Comparison of ENCODE assay signal across 9 mouse cellular contexts in the genomic region with DNA sequence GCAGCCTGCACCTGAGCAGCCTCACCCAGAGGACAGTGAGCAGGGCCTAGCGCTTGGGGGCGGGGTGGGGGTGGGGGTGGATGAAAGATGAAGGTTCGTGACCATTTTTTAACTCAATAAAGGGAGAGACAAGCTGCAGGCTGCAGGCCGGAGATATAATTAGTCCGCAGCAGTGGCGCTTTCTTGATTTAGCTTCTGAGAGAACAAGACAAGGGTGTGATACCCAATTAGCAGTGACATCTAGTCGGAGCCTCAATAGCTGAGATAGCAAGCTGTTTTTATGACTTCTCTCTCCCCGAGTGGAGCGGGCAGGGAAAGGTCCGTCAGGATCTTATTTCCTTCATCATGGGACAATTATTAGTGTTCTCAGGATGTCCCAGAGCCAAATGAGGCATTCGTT. TPM values are rescaled to one million over a fixed set of nuclear protein-coding genes. Genes with fewer than 3 reads are reported as not detected.
DNase-seq lines count a peak whose midpoint lies in the region; ATAC-seq lines count a peak whose summit lies in the region.
"Had no signal": no experiment of that assay in that cellular context is flagged by ENCODE, and none has a peak within 500 bp of the region (broad histone marks: within the 10 kb centered on the region; RNA-seq: fewer than 3 reads in every experiment).

No protein-coding gene starts in this region.

- no peak for DNase-seq in embryonic facial prominence, embryonic 10.5 days (ENCODE audit: low spot score)
- no peak for DNase-seq in frontal cortex, postnatal 14 days (ENCODE audit: low spot score in 2 of 2)
- DNase-seq in spleen, postnatal 10 days (ENCODE audit: low spot score in 2 of 2), result no peak

- peaks cover 8% of the 10 kb centered on the region for H3K36me3 ChIP-seq in embryonic facial prominence, embryonic 10.5 days (replicated peaks)
- no peaks in the 10 kb centered on the region for H3K36me3 ChIP-seq in forebrain, embryonic 12.5 days (replicated peaks)
- no peaks in the 10 kb centered on the region for H3K36me3 ChIP-seq in hindbrain, embryonic 16.5 days (ENCODE audit: control insufficient read depth, insufficient read depth, low read length)
- H3K36me3 ChIP-seq in midbrain, embryonic 16.5 days (ENCODE audit: control insufficient read depth, insufficient read depth, low read length), result no peaks in the 10 kb centered on the region

- H3K27me3 ChIP-seq in embryonic facial prominence, embryonic 10.5 days (replicated peaks; ENCODE audit: low read depth, poor library complexity, severe bottlenecking), result peaks cover 57% of the 10 kb centered on the region
- H3K27me3 ChIP-seq in forebrain, embryonic 12.5 days, result peaks cover 49% of the 10 kb centered on the region
- no peaks in the 10 kb centered on the region for H3K27me3 ChIP-seq in hindbrain, embryonic 16.5 days (replicated peaks; ENCODE audit: control insufficient read depth, insufficient read depth, low read length)
- H3K27me3 ChIP-seq in midbrain, embryonic 16.5 days (ENCODE audit: control insufficient read depth, insufficient read depth, low read depth, low read length), result no peaks in the 10 kb centered on the region

- H3K9me3 ChIP-seq in embryonic facial prominence, embryonic 10.5 days, result no peaks in the 10 kb centered on the region
- H3K9me3 ChIP-seq in forebrain, embryonic 12.5 days, result no peaks in the 10 kb centered on the region
- no peaks in the 10 kb centered on the region for H3K9me3 ChIP-seq in hindbrain, embryonic 16.5 days (ENCODE audit: control insufficient read depth, low read length)
- no peaks in the 10 kb centered on the region for H3K9me3 ChIP-seq in midbrain, embryonic 16.5 days (replicated peaks; ENCODE audit: control insufficient read depth, low read length, poor library complexity, severe bottlenecking)

- ATAC-seq in forebrain, embryonic 12.5 days (ENCODE audit: low FRiP score), result no peak
- no peak for ATAC-seq in hindbrain, embryonic 16.5 days
- no peak for ATAC-seq in midbrain, embryonic 16.5 days
- ATAC-seq in inflammation-experienced regulatory T-cells, adult 6 months, result no peak

- 39% methylated on average over 11 of the region's 11 CpGs for WGBS in embryonic facial prominence, embryonic 10.5 days
- 13% methylated on average over 11 of the region's 11 CpGs for WGBS in forebrain, embryonic 12.5 days
- WGBS in hindbrain, embryonic 16.5 days, result 33% methylated on average over 11 of the region's 11 CpGs
- WGBS in midbrain, embryonic 16.5 days, result 31% methylated on average over 11 of the region's 11 CpGs

- H3K4me3 ChIP-seq in embryonic facial prominence, embryonic 10.5 days, result peak overlapping the region; percentile 13; the same call in 1 of the 2 replicates
- H3K4me3 ChIP-seq in forebrain, embryonic 12.5 days (replicated peaks), result peak overlapping the region; percentile 7; the same call in 1 of the 2 replicates
- H3K4me3 ChIP-seq in hindbrain, embryonic 16.5 days (ENCODE audit: low read length), result no peak overlapping the region
- no peak overlapping the region for H3K4me3 ChIP-seq in midbrain, embryonic 16.5 days (ENCODE audit: low read depth, low read length)

- no peak overlapping the region; the same call in 1 of the 2 replicates for H3K27ac ChIP-seq in embryonic facial prominence, embryonic 10.5 days (replicated peaks)
- H3K27ac ChIP-seq in forebrain, embryonic 12.5 days, result peak overlapping the region; percentile 70; the same call in 1 of the 2 replicates
- peak overlapping the region; percentile 40; the same call in 1 of the 2 replicates for H3K27ac ChIP-seq in hindbrain, embryonic 16.5 days (ENCODE audit: low read depth, low read length)
- H3K27ac ChIP-seq in midbrain, embryonic 16.5 days (ENCODE audit: low read length), result peak overlapping the region; percentile 40; the same call in 1 of the 2 replicates
- H3K27ac ChIP-seq: liver, embryonic 14.5 days; macrophage had no signal

- H3K4me2 ChIP-seq in forebrain, embryonic 12.5 days, result peak overlapping the region; percentile 40
- H3K4me2 ChIP-seq in hindbrain, embryonic 16.5 days (ENCODE audit: low read length), result peak overlapping the region; percentile 37
- peak overlapping the region; percentile 44 for H3K4me2 ChIP-seq in midbrain, embryonic 16.5 days (ENCODE audit: low read length)

- peaks cover 96% of the 10 kb centered on the region for H3K4me1 ChIP-seq in embryonic facial prominence, embryonic 10.5 days
- peaks cover 98% of the 10 kb centered on the region for H3K4me1 ChIP-seq in forebrain, embryonic 12.5 days
- H3K4me1 ChIP-seq in hindbrain, embryonic 16.5 days (ENCODE audit: control insufficient read depth, insufficient read depth, low read depth, low read length), result peaks cover 75% of the 10 kb centered on the region
- H3K4me1 ChIP-seq in midbrain, embryonic 16.5 days (ENCODE audit: control insufficient read depth, insufficient read depth, low read length), result peaks cover 67% of the 10 kb centered on the region

- 0 out of 2 replicates have a peak overlapping the region, but pooled peaks have one; percentile 45 for H3K9ac ChIP-seq in forebrain, embryonic 12.5 days
- H3K9ac ChIP-seq in hindbrain, embryonic 16.5 days (ENCODE audit: low read depth, low read length), result peak overlapping the region; percentile 41
- peak overlapping the region; percentile 31; the same call in 1 of the 2 replicates for H3K9ac ChIP-seq in midbrain, embryonic 16.5 days (ENCODE audit: low read depth, low read length)
- H3K9ac ChIP-seq: liver, embryonic 14.5 days had no signal

RNA-seq across cellular contexts. Expression of gene Fam222a, which starts 7.2 kb away (rescaled TPM):
- 2.3 and 3.8 TPM in 2 replicates for polyA plus RNA-seq in embryonic facial prominence, embryonic 10.5 days (2016; fragmentation: Nextera tagmentation; extraction: Ambion mirVana)
- polyA plus RNA-seq in forebrain, embryonic 12.5 days (2016; fragmentation: Nextera tagmentation; extraction: Ambion mirVana), result 6.9 and 10.2 TPM in 2 replicates
- polyA plus RNA-seq in hindbrain, embryonic 16.5 days (2015; fragmentation: Nextera tagmentation; extraction: Ambion mirVana), result 4.7 and 4.9 TPM in 2 replicates
- polyA plus RNA-seq in midbrain, embryonic 16.5 days (2015; fragmentation: Nextera tagmentation; extraction: Ambion mirVana), result 5.3 and 6.0 TPM in 2 replicates
- not detected for polyA plus RNA-seq in inflammation-experienced regulatory T-cells, adult 6 months (2017; shearing (Covaris generic))

Comparison
In these comparisons a context has a peak if more than half of its experiments do, and no peak if none do; other contexts are left out.
1. H3K4me3 ChIP-seq: peak in embryonic facial prominence, embryonic 10.5 days (single experiment) and forebrain, embryonic 12.5 days (single experiment); none in hindbrain, embryonic 16.5 days (single experiment) and midbrain, embryonic 16.5 days (single experiment).
2. Peak in every context shown above with its lines, with median percentiles within 50 percentile points of each other: H3K4me2 ChIP-seq and H3K9ac ChIP-seq.